Mouse (Mus musculus): ENCODE results near the gene Cap1. TPM values are rescaled to one million over a fixed set of nuclear protein-coding genes. Genes with fewer than 3 reads are reported as not detected.
A peak's percentile ranks its signal among the peaks of the same experiment; 100 is the strongest.

The Cap1 gene
- polyA plus RNA-seq (2015; fragmentation: Nextera tagmentation; extraction: Ambion mirVana): 82.4 and 84.9 TPM in 2 replicates

DNA sequence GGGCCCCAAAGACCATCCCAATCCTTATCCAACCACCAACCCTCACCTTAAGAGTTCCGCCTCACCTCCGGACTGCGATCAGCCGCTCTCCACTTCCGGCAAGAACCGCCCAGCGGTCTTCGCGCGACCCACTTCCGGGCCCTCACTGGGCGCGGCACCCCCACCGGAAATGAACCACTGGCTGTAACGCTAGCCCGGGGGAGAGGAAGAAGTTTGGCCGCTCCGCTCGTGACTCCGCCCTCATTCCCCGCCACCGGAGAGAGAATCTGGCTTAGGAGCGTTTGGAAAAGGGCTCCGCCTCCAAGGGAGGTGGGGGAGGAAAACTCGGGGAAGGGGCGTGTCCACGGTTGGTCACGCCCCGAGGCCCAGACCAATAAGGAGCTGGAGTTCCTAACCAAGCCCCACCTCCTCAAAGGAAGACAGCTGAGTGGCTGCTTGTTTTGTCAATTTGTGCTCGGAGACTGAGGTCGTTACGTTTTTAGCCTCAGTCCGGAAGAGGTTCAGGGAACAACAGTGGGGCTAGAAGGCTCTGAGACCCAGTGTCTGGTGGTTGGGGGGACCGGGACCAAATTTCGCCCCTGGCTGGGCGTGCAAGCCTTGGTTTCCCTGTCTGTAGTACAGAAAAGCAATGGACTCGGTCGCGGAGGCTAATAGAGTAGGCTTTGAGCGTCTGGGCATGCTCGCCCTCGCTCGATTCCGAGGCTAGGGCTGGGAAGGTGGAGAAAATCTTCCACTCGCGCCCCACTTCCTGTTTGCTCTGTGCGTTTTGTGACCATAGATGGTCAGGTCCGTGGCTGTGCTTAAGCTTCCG lies at the start of gene Cap1:
TSS of gene Cap1 (minus strand) at position 289 of the 811 bp plus-strand sequence.
- Histone ChIP-seq H3K9ac (peak within 1 kb of the TSS; percentile 76), H3K27me3 (replicated peaks) (no peaks in the 10 kb centered on the region), H3K4me1 (replicated peaks) (peaks cover 24% of the 10 kb centered on the region), H3K9me3 (no peaks in the 10 kb centered on the region), H3K36me3 (no peaks in the 10 kb centered on the region), H3K27ac (peak within 1 kb of the TSS; percentile 100), H3K4me3 (replicated peaks) (peak within 1 kb of the TSS; percentile 84), H3K4me2 (replicated peaks) (peak within 1 kb of the TSS; percentile 81)
- peak; percentile 97 for ATAC-seq
- under 1% methylated on average over 49 of the region's 49 CpGs for WGBS

DNA sequence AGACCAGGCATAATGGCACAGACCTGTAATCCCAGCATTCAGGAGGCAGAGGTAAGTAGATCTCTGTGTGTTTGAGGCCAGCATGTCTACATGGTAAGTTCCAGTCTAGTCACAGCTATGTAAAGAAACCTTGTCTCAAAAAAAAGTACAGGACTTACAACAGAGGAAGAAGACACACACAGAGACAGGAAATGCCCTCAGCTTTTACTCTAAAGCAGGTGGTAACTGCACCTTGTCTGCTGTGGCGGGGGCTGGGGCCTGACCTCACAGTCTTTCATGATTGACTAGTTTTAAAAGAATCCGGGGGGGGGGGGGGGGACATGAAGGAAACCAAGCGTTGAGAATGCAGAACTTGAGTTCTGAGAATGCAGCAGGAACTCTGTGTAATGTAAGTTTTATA lies 48.0 kb upstream of the Cap1 start:
- Histone ChIP-seq H3K36me3 (no peaks in the 10 kb centered on the region), H3K4me3 (replicated peaks) (no peak overlapping the region), H3K9me3 (no peaks in the 10 kb centered on the region), H3K9ac (no peak overlapping the region), H3K27ac (no peak overlapping the region), H3K4me1 (replicated peaks) (no peaks in the 10 kb centered on the region), H3K27me3 (replicated peaks) (no peaks in the 10 kb centered on the region), H3K4me2 (replicated peaks) (no peak overlapping the region)
- 44% methylated on average over 3 of the region's 3 CpGs for WGBS
- ATAC-seq: no peak

DNA sequence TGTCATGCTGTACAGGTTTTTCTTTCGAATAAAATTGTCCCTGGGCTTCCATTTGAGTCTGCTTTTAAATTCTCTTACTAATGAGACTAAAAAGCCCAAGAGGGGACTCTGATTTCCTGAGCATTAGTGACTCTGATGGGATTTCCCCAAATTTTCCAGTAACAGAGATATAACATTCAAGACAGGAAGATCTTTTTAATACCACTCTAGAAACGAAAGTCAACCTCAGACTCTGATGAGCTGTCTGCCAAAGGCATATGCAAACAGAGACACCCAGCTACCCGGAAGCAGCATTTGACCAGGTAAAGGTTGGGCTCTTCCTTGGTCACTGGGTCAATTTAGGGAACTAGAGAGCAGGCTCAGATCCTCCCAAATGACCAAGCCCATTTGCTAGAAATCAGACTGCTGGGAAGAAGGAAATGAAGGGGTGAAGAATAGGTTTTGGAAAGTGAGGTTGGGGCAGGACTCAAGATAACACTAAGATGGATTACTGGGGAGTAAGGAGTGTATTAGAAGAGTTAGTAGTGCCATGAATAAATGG lies 47.3 kb upstream of the Cap1 start:
- no peaks in the 10 kb centered on the region for H3K36me3 ChIP-seq
- no peak for ATAC-seq
- H3K27ac ChIP-seq: no peak overlapping the region
- H3K27me3 ChIP-seq (replicated peaks): no peaks in the 10 kb centered on the region
- 54% methylated on average over 3 of the region's 3 CpGs for WGBS
- no peaks in the 10 kb centered on the region for H3K4me1 ChIP-seq (replicated peaks)
- H3K9me3 ChIP-seq: no peaks in the 10 kb centered on the region
- no peak overlapping the region for H3K4me2 ChIP-seq (replicated peaks)
- no peak overlapping the region for H3K9ac ChIP-seq
- no peak overlapping the region for H3K4me3 ChIP-seq (replicated peaks)

GRCm38 (mm10) chr4:122932239-122932978 lies 46.6 kb upstream of the Cap1 start:
- ATAC-seq: no peak
- no peaks in the 10 kb centered on the region for H3K27me3 ChIP-seq (replicated peaks)
- 72% methylated on average over 8 of the region's 8 CpGs for WGBS

GRCm38 (mm10) chr4:122930939-122931590 lies 45.2 kb upstream of the Cap1 start:
- Histone ChIP-seq H3K9ac (no peak overlapping the region), H3K4me1 (replicated peaks) (no peaks in the 10 kb centered on the region), H3K9me3 (no peaks in the 10 kb centered on the region), H3K27ac (no peak overlapping the region), H3K27me3 (replicated peaks) (no peaks in the 10 kb centered on the region), H3K4me3 (replicated peaks) (no peak overlapping the region), H3K36me3 (no peaks in the 10 kb centered on the region), H3K4me2 (replicated peaks) (no peak overlapping the region)
- no peak for ATAC-seq
- WGBS: 85% methylated on average over 2 of the region's 2 CpGs

More at GRCm38 (mm10) chr4:122932239-122932978, 46.6 kb upstream of the Cap1 start:
- Histone ChIP-seq H3K27ac (no peak overlapping the region), H3K4me1 (replicated peaks) (no peaks in the 10 kb centered on the region), H3K9ac (no peak overlapping the region), H3K36me3 (no peaks in the 10 kb centered on the region), H3K4me2 (replicated peaks) (no peak overlapping the region), H3K4me3 (replicated peaks) (no peak overlapping the region), H3K9me3 (no peaks in the 10 kb centered on the region)

- Histone ChIP-seq H3K4me2 (replicated peaks) (no peak overlapping the region), H3K9ac (no peak overlapping the region), H3K27me3 (replicated peaks) (no peaks in the 10 kb centered on the region), H3K9me3 (no peaks in the 10 kb centered on the region), H3K4me1 (replicated peaks) (no peaks in the 10 kb centered on the region), H3K36me3 (no peaks in the 10 kb centered on the region), H3K27ac (no peak overlapping the region), H3K4me3 (replicated peaks) (no peak overlapping the region)
- WGBS: 81% methylated on average over 15 of the region's 15 CpGs
- ATAC-seq: no peak
These were observed 37.8 kb upstream of the Cap1 start for GRCm38 (mm10) chr4:122923392-122924344.

DNA sequence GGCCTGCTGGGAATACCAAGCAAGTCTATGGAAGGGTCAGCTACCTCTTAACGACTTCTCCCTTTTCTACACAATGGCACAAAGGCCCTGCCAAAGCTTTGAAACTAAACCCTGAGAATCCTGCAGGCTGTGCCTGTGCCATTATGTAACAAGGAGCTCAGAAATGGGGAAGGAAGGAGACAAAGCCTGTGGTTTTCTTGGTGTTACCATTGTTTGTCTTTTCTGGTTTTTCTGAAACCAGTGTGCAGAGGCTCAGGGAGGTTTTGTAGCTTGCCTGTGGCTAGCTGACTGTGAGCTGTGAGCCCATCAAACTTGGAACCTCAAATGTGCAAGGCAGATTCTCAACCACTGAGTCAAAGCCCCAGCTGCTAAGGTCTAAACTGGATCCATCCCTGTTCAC lies 37.0 kb upstream of the Cap1 start:
- Histone ChIP-seq H3K4me3 (replicated peaks) (no peak overlapping the region), H3K36me3 (no peaks in the 10 kb centered on the region), H3K27me3 (replicated peaks) (no peaks in the 10 kb centered on the region), H3K9me3 (no peaks in the 10 kb centered on the region), H3K9ac (no peak overlapping the region), H3K4me2 (replicated peaks) (no peak overlapping the region), H3K27ac (no peak overlapping the region), H3K4me1 (replicated peaks) (no peaks in the 10 kb centered on the region)
- ATAC-seq: no peak
- whole genome bisulfite sequencing: 47% methylated on average over 1 of the region's 1 CpGs

DNA sequence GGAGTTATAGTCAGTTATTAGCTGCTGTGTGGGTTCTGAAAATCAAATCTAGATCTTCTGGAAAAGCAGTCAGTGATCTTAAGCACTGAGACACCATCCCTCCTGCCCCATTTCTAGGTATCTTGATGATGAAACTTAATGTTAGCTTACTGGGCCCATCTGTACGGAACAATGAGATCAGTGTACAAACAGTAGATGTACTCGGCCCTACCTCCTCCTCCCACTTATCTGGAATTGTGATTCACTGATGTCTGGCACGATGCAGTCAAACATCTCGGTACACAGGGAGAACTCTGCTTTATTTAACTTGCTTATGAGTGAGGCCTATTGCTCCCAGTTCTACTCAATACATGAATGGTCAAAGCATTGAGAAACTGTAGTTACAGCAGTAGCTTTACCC lies 30.1 kb upstream of the Cap1 start:
- ATAC-seq: no peak
- Histone ChIP-seq H3K9ac (no peak overlapping the region), H3K36me3 (no peaks in the 10 kb centered on the region), H3K4me3 (replicated peaks) (no peak overlapping the region), H3K27ac (no peak overlapping the region), H3K4me2 (replicated peaks) (no peak overlapping the region), H3K4me1 (replicated peaks) (no peaks in the 10 kb centered on the region), H3K9me3 (0 out of 2 replicates have a peak, but pooled peaks cover 4% of the 10 kb centered on the region), H3K27me3 (replicated peaks) (no peaks in the 10 kb centered on the region)
- 83% methylated on average over 4 of the region's 4 CpGs for WGBS

DNA sequence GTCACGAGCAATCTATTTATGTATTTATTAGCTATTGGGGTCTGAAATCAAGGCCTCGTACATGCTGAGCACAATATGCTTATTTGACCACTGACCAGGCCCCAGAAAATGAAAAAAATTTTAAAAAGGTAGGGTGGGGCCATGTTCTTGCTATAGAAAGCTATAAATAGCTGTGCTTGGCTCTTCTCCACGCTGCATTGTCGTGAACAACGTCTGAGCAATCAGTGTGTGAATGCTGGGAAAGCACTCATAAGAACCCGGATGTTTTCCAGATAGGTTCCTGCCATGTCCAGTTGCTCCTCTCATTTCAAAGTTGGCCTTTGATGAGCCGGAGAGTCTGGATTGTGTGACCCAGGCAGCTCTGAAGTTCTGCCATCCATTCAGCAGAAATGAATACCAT lies 28.3 kb upstream of the Cap1 start:
- 61% methylated on average over 7 of the region's 7 CpGs for WGBS
- Histone ChIP-seq H3K4me2 (replicated peaks) (no peak overlapping the region), H3K27me3 (replicated peaks) (no peaks in the 10 kb centered on the region), H3K9me3 (0 out of 2 replicates have a peak, but pooled peaks cover 4% of the 10 kb centered on the region), H3K4me1 (replicated peaks) (no peaks in the 10 kb centered on the region), H3K4me3 (replicated peaks) (no peak overlapping the region), H3K27ac (no peak overlapping the region), H3K9ac (no peak overlapping the region), H3K36me3 (no peaks in the 10 kb centered on the region)
- no peak for ATAC-seq

DNA sequence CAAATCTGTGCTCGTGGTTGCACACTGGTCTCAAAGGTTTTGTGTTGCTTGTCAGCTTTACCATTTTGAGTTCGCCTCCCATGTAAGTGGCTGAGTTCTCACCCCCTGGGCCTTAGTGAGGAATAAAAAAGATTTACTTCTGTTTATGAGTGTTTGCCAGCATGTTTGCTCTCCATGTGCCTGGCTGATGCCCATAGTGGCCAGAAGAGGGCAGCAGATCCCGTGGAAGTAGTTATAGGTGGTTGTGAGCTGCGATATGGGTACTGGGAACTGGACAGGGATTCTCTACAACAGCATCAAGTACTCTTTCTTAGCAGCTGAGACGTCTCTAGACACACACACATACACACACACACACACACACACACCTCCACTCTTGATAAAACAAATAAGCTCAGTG lies 26.8 kb upstream of the Cap1 start:
- ATAC-seq: no peak
- Histone ChIP-seq H3K27ac (no peak overlapping the region), H3K4me1 (replicated peaks) (no peaks in the 10 kb centered on the region), H3K4me2 (replicated peaks) (no peak overlapping the region), H3K9ac (no peak overlapping the region), H3K27me3 (replicated peaks) (no peaks in the 10 kb centered on the region), H3K36me3 (no peaks in the 10 kb centered on the region), H3K4me3 (replicated peaks) (no peak overlapping the region), H3K9me3 (0 out of 2 replicates have a peak, but pooled peaks cover 4% of the 10 kb centered on the region)
- 73% methylated on average over 5 of the region's 5 CpGs for WGBS

DNA sequence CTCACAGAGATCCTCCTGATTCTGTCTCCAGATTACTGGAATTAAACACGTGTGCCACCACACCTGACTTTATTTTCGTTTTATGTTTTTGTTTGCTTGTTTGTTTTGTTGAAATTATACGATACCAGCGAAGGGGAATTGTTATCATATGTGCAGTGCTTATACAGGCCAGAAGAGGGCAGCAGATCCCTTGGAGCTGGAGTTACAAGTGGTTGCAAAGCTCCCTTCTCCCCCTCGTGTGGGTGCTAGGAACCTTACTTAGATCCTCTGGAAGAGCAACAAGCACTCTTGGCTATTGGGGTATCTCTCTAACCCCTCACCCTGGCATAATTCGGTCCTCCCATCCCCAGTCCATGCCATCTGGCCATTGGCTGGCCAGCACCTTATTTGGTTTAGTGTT lies 24.7 kb upstream of the Cap1 start:
- H3K4me3 ChIP-seq (replicated peaks): no peak overlapping the region
- H3K9me3 ChIP-seq: 0 out of 2 replicates have a peak, but pooled peaks cover 4% of the 10 kb centered on the region
- ATAC-seq: no peak
- no peak overlapping the region for H3K9ac ChIP-seq
- no peak overlapping the region for H3K27ac ChIP-seq
- H3K4me2 ChIP-seq (replicated peaks): no peak overlapping the region
- 44% methylated on average over 6 of the region's 6 CpGs for WGBS
- H3K4me1 ChIP-seq (replicated peaks): no peaks in the 10 kb centered on the region
- no peaks in the 10 kb centered on the region for H3K36me3 ChIP-seq
- no peaks in the 10 kb centered on the region for H3K27me3 ChIP-seq (replicated peaks)
